Mouse (Mus musculus) adrenal gland (tissue): ENCODE data around the gene Fbxo46.
"Not testable (repeated sequence)": the region's sequence is repeated elsewhere in the genome, so short reads cannot be mapped to it uniquely, and the experiment has no call there.

ENCODE experiments used
- intact Hi-C: fragments of 180-260 bp; cut with DNase I; formaldehyde crosslinking; loops from one replicate; pipeline ENCODE4 v1.15.1; 2025

Gene Fbxo46

GRCm38 (mm10) chr7:19129396-19129795 is 9.7 kb downstream of the Fbxo46 start:
- intact Hi-C loops, result no loop called here

GRCm38 (mm10) chr7:19130657-19131056 is 11.0 kb downstream of the Fbxo46 start:
- intact Hi-C loops, result no loop called here

- intact Hi-C loops, result no loop called here
Measured at GRCm38 (mm10) chr7:19131324-19131848, 11.7 kb downstream of the Fbxo46 start.

GRCm38 (mm10) chr7:19136168-19136567 is 16.5 kb downstream of the Fbxo46 start:
- intact Hi-C loops, result no loop called here

GRCm38 (mm10) chr7:19136673-19137334 is 17.1 kb downstream of the Fbxo46 start:
- intact Hi-C loops, result no loop called here

- intact Hi-C loops, result no loop called here
Measured at GRCm38 (mm10) chr7:19137380-19137779, 17.7 kb downstream of the Fbxo46 start.

GRCm38 (mm10) chr7:19146793-19147192 is 27.1 kb downstream of the Fbxo46 start:
- intact Hi-C loops, result no loop called here

- intact Hi-C loops, result no loop called here
Measured at GRCm38 (mm10) chr7:19147497-19148045, 27.9 kb downstream of the Fbxo46 start.

GRCm38 (mm10) chr7:19148180-19148874 is 28.7 kb downstream of the Fbxo46 start:
- intact Hi-C loops, result no loop called here

- intact Hi-C loops, result no loop called here
Measured at GRCm38 (mm10) chr7:19148875-19149541, 29.3 kb downstream of the Fbxo46 start, which contains the start of gene Qpctl. TSS of gene Qpctl (minus strand) at chr7:19149291.

- intact Hi-C loops, result no loop called here
Measured at GRCm38 (mm10) chr7:19149626-19150025, 30.0 kb downstream of the Fbxo46 start, which contains the start of gene Snrpd2. TSS of gene Snrpd2 (plus strand) at chr7:19149722.

- intact Hi-C loops, result not testable (repeated sequence)
Measured at GRCm38 (mm10) chr7:19151121-19151520, 31.5 kb downstream of the Fbxo46 start.

- intact Hi-C loops, result no loop called here
Measured at GRCm38 (mm10) chr7:19154796-19155195, 35.1 kb downstream of the Fbxo46 start.

GRCm38 (mm10) chr7:19155825-19156475 is 36.3 kb downstream of the Fbxo46 start:
- intact Hi-C loops, result no loop called here

GRCm38 (mm10) chr7:19157160-19157800 is 37.6 kb downstream of the Fbxo46 start:
- intact Hi-C loops, result no loop called here

- intact Hi-C loops, result loop anchor here (1.0 kb wide), 1 partner anchor 15 kb away; no protein-coding TSS in a partner anchor
Measured at GRCm38 (mm10) chr7:19158601-19159000, 38.9 kb downstream of the Fbxo46 start.

- intact Hi-C loops, result no loop called here
Measured at GRCm38 (mm10) chr7:19159411-19159810, 39.8 kb downstream of the Fbxo46 start.

- intact Hi-C loops, result no loop called here
Measured at GRCm38 (mm10) chr7:19160115-19160514, 40.5 kb downstream of the Fbxo46 start.

GRCm38 (mm10) chr7:19162928-19163327 is 43.3 kb downstream of the Fbxo46 start:
- intact Hi-C loops, result no loop called here

- intact Hi-C loops, result no loop called here
Measured at GRCm38 (mm10) chr7:19163752-19164151, 44.1 kb downstream of the Fbxo46 start.

- intact Hi-C loops, result no loop called here
Measured at GRCm38 (mm10) chr7:19164189-19164588, 44.5 kb downstream of the Fbxo46 start.
